Mouse (Mus musculus): ENCODE measurements around the gene Lcmt1.

The Lcmt1 gene

DNA sequence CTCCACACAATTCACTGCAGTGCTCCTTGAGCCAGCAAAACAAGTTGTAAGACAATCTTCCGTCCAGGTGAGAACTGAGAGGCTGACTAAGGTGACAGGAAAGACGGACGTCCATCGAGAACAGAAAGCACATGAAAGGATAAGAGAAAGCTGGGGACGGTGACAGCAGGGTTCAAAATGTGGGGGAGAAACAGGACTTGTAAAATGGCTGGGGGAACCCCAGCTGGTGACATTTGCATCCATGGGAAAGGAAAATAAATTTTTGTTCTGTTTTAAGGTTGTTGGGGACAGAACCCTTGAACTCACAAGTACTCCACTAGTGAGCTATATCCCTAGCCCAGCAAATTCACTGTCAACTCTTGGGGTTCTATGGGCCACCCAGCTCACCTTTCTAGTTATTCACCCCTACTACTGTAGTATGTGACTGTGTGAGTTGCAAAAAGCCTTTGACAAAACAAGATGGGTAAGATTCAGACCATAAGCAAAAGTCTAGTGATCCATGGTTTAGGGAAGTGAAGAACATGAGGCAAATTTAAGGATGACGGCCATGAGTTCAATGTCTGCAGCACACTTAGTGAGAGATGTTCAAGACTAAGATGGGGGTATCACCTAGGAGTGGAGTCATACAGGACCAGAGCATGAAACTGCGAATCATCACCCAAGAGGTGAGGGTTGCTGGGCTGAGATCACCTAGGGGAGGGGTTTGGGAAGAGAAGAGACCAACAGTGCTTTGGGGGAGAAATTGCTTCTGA is 8.2 kb upstream of the Lcmt1 start:
- DNase-seq = no peak

DNA sequence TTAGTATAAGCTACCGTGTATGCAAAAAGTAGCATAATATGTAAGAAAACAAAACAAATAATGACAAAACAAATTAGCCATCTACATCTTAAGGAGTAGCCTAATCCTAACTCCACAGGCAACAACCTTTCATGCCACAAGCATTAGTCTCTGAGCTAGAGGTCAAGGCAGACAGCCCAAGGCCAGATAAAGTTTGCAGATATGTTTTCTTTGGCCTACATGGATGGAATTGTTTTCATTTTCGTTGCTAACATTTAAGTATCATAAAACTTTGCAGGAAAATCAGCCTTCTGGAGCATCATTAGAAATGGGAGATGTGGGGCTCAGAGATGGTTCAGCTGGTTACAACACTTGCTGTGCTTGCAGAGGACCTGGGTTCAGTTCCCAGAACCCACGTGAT is 6.8 kb upstream of the Lcmt1 start:
- no peak for DNase-seq

- DNase-seq = no peak
Measured at GRCm38 (mm10) chr7:123363971-123364370, 5.6 kb upstream of the Lcmt1 start.

GRCm38 (mm10) chr7:123365876-123366741 is 3.5 kb upstream of the Lcmt1 start:
- DNase-seq = peak; percentile 39 to 46

DNA sequence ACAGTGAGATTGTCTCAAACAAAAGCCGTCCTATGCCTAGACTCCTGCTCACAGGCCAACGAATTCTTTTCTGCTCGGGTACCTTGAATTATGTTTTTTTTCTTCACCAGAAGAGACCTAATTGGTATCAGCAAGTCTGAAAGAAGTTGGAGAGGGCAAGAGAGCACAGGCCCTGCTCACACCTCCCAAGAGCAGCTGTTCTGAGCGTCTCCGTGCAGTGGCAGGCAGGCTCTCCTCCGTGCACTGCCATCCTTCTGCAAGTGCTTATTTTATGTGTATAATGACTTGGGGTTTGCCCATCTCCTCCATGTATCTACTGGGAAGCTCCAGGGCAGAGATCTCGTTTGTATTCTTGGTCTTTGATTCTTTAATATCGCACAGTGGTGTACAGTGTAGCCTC is 2.8 kb upstream of the Lcmt1 start:
- no peak for DNase-seq

DNA sequence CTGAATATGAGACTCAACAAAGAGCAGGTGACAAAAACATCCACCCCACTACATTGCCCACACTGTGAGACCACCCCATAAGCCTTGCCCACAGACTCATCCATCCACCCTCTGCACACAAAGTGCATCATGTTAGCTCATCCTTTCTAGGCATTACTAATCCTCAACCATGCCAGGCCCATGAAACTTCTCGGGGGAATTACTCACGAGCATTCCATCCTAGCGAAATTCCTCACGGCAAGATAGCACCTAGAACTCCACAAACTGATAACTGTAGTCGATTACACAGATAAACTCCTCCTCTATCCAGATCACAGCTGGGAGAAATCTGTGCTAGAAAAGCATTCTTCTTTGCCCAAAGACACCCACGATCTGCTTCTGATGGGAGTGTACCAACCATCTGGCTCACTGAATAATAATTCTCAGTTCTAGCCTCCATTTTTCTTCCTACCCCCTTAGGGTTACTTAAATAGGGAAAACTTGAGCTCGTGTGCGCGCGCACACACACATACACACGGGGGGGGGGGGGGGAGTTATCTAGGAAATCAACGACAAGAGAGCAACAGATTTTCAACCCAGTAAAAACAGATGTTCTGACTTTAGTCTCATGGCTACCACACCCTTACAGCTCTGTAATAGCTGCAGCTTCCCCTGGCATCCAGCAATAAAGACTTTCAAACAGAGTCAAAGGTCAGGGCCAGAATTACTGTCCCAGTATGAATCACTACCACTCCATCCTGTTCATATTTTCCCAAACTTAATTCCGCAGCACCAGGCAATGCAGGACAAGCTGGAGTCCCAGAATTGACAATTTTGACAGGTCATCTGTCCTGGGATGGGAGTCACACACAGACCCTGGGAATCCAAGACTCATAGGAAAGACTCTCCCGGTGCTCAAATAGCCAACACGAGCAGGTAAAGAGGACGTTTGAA is 2.1 kb upstream of the Lcmt1 start:
- no peak for DNase-seq

- DNase-seq = no peak
Measured at GRCm38 (mm10) chr7:123368187-123368586, 1.4 kb upstream of the Lcmt1 start.

- peak in 1 of 2 experiments; percentile 61 for DNase-seq
Measured at GRCm38 (mm10) chr7:123368778-123369746, 522 bp upstream of the Lcmt1 start.

DNA sequence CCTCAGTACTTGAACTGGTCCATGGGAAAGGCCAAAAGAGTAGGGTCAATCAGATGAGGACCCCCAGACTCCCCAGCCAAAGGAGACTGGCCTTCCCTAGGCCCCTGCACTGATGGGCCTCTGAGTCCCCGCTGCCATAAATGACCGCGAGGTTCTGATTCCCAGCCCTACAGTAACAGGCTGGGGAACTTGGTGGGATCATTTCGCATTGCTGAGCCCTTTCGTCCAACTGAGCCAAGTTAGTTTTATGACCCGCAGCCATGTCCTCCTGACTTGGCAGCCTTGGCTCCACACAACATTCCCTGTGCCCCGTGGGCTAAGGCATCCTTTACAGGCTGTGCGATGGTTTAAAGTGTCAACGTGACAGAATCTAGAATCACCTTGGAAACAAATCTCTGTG is 1.1 kb downstream of the Lcmt1 start:
- no peak for DNase-seq

DNA sequence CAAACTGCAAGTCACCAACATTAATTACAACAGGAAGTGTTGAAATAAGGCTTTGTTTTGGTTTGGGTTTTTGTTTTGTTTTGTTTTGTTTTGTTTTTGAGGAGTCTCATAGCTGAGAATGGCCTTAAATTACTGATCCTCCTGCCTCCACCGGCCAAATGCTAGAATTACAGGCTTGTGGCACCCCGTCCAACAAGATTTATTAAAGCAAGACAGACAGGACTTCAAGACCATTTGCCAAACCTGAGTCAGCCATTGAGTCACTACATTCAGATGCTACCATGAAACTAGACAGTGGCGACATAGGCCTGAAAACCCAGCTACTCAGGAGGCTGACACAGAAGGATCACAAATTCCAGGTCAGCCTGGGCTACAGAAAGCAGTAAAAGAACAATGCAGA is 1.9 kb downstream of the Lcmt1 start:
- DNase-seq = no peak

GRCm38 (mm10) chr7:123377443-123378400 is 8.1 kb downstream of the Lcmt1 start:
- peak; percentile 90 to 99 for DNase-seq

GRCm38 (mm10) chr7:123385693-123386407 is 16.3 kb downstream of the Lcmt1 start:
- no peak for DNase-seq

DNA sequence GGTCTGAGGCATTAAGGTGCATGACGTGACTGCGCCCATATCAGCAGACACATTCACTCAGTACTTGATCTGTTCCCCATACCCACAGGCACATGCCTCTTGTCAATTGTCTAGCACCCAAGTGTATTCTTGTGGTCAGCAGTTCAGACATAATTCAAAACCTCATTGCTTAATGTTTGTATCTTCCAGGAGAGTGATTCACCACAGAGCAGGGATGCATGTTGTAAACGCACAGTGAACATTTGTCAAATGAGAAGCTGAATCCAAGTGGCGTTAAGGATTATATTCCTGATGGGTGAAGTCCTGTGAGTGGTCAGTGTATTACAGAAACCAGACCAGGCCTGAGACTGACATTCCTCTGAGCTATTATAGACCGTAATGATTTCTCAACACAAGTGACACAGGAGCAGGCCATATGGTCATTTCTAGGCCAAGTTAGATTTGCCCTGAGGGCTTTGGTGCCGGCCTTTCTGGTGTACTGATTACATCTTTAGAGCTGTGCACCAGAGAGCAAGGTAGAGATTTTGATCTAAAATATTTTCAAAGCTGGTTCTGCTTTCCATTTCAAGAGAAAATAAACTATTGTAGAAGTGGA is 20.2 kb downstream of the Lcmt1 start:
- peak in 1 of 2 experiments; percentile 55 for DNase-seq

GRCm38 (mm10) chr7:123394271-123394670 is 24.7 kb downstream of the Lcmt1 start:
- DNase-seq = no peak

DNA sequence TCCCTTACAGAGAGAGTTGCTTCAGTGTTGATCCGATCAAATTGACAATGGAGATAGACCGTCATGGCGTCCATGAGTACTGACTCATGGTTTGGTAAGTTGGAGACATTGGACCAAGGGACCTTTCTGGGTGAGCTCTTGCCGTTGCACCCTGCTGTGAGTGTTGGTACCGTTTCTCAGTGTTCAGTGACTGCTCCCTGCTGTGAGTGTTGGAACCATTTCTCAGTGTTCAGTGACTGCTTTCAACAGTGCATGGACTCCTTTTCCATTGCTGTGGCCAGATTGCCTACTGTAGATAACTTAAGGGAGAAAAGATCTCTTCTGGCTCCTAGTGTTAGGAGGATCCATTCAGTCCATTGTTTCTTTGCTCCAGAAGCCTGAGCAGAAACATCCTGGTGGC is 27.3 kb downstream of the Lcmt1 start:
- peak; percentile 49 to 55 for DNase-seq

DNA sequence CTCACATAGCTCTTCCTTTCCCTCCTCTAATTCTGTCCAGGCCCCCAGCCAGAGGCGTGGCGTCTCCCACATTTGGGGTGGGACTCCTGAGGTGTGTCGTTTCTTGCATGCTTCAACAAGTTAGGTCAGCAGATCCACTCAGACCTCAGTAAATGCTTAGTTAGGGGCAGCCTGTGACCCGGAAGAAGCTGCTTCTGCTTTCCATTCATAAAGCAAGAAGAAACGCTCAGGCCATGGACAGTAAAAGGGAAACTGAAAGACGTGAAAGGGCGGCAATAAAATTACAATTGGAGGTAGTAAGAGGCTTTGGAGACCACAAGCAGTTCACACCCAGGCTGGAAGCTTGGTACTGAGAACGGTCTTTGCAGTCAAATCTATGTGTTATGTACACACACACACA is 27.8 kb downstream of the Lcmt1 start:
- DNase-seq = no peak

GRCm38 (mm10) chr7:123397931-123398330 is 28.3 kb downstream of the Lcmt1 start:
- DNase-seq = peak; percentile 59 to 60

DNA sequence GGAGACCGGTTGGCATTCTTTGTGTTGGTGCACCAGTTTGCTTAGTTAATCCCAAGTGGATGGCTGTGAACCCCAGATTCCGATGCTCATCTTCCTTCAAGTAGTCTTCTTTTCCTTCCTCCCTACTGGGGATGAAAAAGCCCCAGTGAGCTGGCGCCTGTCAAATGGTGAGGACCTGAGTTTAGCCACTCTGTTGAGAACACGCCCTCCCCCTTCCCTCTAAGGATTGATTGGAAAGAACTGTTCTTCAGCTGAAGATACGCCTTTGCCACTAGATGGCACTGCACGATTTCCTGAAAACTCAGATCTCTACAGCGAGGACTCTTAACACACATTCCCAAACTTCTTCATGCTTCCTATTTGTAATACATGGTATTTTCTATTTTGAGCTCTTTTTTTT is 29.2 kb downstream of the Lcmt1 start:
- peak; percentile 69 to 80 for DNase-seq

- DNase-seq = peak; percentile 80 to 85
Measured at GRCm38 (mm10) chr7:123399286-123399685, 29.7 kb downstream of the Lcmt1 start.

Data from cerebellum, adult 18-20 months (tissue).